Mouse (Mus musculus): ENCODE data around the gene Nav3.

Nav3 gene

DNA sequence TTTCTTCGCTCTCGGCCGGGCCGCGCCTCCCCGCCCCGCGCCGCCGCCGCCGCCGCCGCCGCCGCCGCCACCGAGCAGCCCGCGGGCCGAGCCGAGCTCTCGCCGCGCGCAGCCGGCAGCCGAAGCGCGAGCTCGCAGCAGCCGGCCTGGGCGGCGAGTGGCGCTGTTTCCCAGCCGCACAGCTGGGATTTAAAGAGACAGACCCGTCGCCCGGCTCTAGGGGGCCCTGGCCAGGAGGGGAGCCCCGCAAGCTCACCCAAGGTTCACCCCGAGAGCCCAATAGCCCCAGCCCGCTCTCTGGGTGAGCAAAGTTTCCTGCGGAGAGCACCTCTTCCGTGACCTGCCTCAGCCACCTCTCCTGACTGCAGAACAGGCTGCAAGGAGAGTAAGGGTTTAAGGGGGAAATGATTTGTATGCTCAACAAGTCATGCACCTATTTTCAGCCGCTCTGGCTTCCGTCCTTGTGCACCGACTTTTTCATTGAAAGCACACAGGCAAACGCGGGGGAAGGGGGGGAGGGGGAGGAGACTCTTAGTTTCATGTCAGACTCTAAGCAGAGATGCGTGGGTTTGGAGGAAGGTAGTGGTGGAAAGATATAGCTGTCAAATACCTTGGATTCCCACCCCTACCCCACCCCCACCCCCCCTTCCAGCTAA is at the start of gene Nav3:
Gene Nav3 (minus strand): TSS at position 367 of the 656 bp plus-strand sequence.
- in situ Hi-C loops (cut with MboI, MseI), result no loop called here

- in situ Hi-C loops (cut with MboI, MseI), result no loop called here
These were observed 29.3 kb upstream of the Nav3 start for GRCm38 (mm10) chr10:110485306-110485705.

DNA sequence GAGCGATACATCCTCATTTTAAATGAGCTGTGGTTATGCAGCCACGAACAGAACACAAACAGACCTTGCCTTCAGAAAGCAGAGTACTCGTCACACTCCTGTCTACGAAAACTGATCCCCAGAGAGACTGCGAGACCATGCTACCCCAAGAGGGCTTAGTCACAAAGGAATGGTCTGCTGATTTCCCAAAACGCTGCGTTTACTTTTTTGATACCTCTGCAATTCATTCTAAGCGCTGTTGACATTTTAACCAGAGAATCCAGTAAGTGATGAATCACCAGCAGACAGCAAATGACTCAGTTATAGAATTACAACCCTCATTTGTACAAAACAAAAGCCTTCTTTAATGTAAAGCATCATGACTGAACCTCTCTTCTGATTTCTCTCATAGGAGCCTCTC is 28.8 kb upstream of the Nav3 start:
- in situ Hi-C loops (cut with MboI, MseI), result no loop called here

DNA sequence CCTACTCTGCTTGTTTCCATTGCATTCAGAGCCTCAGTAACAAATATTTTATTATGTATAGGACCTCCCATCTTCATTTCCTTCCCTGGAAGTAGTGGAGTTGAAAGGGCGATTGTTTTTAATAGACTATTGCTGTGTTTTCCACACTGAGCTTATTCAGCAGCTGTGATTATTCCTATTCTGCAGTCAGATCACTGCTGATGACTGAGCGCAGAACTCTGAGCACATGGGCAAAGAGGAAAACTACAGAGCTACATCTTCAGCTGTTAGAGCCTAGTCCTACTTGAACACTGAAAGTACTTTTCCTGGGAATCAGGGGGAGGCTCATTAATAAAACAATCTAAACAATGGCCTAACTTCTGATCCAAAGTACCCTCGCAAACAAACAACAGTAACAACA is 23.2 kb upstream of the Nav3 start:
- in situ Hi-C loops (cut with MboI, MseI), result no loop called here

DNA sequence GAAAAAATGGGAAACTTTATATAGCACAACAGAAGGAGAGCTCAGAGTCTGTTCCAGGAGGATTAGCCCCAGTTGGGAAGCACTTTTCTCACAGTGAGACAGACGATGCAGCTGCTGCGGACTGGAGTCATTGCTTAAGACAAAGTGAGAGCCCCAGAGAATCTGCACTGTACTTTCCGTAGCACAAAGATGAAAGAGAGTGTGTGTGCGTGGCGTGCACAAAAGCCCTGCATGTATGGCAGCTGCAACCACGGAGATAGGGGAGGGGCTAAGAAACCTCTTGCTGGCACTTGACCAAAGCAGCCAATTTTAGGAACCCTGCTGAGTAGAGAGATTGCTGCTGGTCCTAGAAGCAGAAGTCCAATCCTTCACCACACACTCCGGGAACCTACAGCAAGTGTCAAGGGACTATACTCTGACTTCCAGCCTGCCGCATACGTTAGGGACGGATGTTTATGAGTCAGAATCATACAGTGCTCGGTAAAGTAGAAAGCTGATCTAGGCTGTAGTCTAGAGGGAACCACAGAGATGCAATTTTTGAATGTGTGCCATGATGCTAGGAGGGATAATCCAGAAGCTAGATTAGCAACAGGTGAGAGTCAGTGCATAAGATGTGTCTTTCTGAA is 21.8 kb upstream of the Nav3 start:
- in situ Hi-C loops (cut with MboI, MseI), result no loop called here

- in situ Hi-C loops (cut with MboI, MseI), result no loop called here
These were observed 18.1 kb upstream of the Nav3 start for GRCm38 (mm10) chr10:110474107-110474506.

DNA sequence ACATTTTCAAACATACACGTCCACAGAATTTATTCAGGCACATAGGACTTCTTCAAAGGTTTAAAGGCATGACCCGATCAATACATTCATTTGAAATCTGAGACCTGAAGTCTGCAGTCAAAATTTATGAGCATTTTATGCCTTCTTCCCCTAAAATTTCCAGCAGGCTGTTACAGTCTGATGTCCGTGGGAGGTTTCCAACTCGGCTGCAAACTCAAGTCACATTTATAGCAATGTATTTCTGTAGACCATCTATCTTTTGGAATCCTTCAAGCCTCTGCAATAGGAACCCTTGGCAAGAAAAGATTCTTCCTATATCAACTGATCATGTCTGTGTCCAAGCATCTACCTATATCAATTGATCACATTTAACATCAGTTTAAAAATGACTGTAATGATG is 13.4 kb upstream of the Nav3 start:
- in situ Hi-C loops (cut with MboI, MseI), result loop anchor here (10.0 kb wide), 1 partner anchor 1795 kb away; no protein-coding TSS in a partner anchor

- in situ Hi-C loops (cut with MboI, MseI), result no loop called here
These were observed 754 bp downstream of the Nav3 start for GRCm38 (mm10) chr10:110455063-110455837.

DNA sequence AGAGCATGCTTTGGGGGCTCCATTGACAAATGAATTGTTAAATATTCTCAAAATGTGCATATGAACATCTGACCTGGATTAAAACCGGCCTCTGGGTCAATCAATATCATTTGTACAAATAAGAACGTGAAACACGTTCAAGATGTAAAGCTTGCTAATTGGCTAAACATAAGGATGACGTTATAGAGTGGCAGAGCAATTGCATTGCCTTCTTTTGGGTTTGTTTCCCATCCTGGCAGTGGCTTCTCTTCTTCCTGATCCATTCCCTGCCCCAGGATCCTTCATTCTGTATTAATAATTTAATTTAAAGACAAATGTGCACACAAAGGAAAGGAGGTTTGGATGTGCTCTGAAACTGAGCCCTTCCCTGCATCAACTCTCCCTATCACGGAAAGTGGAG is 2.4 kb downstream of the Nav3 start:
- in situ Hi-C loops (cut with MboI, MseI), result no loop called here

DNA sequence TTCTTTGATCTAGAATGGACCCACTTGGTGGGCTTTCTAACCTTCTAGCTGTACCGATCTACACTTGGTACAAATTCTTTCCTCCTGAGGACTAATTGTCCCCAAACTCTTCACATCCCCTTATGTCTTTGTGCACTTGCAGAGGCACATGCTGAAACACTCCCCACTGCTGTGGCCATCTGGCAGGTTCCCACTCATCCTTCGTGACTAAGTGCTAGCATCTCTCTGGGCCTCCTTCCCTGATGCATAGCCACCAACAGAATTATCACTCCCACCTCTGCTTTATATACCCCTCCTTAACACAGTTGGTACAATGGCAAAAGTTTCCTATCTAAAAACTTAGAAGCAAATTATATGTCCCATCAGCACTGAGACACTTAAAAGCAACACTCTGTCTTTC is 15.6 kb downstream of the Nav3 start:
- in situ Hi-C loops (cut with MboI, MseI), result loop anchor here (10.0 kb wide), 1 partner anchor 56 kb away; no protein-coding TSS in a partner anchor

GRCm38 (mm10) chr10:110431078-110431477 is 24.9 kb downstream of the Nav3 start:
- in situ Hi-C loops (cut with MboI, MseI), result no loop called here

DNA sequence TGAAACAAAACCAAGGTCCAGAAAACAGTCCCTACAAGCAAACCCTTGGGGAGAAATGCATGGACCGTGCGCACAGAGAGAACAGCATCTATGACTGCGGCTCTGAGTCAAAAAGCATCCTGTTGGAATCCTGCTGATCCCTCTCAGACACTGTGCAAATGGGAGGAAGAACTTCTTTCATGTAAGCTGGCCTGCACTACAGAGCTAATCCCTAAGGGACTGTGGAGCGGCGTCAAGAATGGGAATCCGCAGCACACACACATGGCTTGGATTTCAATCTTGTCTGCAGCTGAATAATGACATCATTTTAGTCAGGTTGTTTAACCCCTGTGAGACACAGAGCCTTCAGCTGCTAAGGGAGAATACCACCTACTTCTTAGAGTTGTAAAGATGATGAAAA is 26.4 kb downstream of the Nav3 start:
- in situ Hi-C loops (cut with MboI, MseI), result no loop called here

GRCm38 (mm10) chr10:110429052-110429451 is 27.0 kb downstream of the Nav3 start:
- in situ Hi-C loops (cut with MboI, MseI), result no loop called here

DNA sequence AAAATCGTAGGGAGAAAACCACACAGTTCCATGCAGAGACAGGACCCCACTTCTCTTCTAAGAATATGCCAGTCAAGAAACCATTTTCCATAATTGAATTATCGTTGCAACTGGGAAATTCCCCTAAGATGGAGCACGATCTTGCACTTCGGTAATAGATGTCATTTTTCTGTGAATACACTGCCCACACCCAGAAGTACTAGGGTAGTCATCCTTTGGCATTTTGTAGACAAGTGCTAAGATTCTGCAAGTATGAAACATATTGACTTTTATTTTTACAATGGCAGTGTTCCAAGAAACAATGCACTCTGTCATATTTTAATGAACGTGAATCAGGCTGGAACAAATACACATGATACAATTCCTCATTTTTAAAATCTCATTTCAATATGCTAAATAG is 34.5 kb downstream of the Nav3 start:
- in situ Hi-C loops (cut with MboI, MseI), result no loop called here

GRCm38 (mm10) chr10:110417003-110417402 is 39.0 kb downstream of the Nav3 start:
- in situ Hi-C loops (cut with MboI, MseI), result no loop called here

DNA sequence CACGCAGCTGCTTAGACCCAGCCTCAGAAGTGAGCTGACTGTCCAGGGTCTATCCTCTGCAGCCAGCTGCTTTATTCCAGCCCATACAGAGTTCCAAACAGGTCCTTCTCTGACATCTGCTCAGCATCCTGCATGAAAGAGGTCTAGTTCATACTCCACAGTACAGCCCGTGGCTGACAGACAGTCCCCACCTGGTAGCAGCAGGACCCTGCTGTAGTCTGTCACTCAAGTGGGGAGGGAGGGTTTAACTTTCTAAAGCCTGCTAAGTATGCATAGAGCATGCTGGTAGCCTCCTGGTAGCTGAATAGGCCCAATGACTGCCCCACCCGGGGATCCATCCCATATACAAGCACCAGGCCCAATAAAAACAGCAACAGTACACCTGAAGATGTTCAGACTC is 40.4 kb downstream of the Nav3 start:
- in situ Hi-C loops (cut with MboI, MseI), result no loop called here

DNA sequence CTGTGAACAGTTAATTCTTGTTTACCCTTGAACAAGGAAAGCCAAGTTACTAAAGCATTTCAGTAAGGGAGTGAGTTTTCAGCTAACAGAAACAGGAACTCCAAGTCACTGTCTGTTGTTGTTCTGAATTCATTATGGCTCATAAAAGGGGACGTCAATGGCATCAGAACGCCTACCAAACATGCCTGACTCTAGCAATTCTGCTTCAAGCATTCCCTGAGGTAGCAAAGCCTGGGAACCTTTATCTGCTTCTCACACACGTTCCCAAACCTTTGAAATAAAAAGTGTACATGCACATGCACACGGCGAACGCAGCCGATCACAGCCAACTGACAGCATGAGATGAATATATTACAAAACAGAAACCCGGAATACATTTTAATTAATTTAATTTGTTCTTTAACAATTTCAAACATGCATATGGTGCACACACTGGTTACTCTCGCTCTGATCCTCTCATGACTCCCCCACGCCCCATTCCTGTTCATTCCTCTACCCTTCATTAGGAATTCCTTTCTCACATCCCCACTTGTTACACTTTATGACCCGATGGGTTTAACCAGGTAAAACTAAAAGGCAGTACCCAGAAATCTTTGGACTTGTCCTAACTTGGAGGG is 42.6 kb downstream of the Nav3 start:
- in situ Hi-C loops (cut with MboI, MseI), result no loop called here

GRCm38 (mm10) chr10:110402950-110403349 is 53.1 kb downstream of the Nav3 start:
- in situ Hi-C loops (cut with MboI, MseI), result no loop called here

DNA sequence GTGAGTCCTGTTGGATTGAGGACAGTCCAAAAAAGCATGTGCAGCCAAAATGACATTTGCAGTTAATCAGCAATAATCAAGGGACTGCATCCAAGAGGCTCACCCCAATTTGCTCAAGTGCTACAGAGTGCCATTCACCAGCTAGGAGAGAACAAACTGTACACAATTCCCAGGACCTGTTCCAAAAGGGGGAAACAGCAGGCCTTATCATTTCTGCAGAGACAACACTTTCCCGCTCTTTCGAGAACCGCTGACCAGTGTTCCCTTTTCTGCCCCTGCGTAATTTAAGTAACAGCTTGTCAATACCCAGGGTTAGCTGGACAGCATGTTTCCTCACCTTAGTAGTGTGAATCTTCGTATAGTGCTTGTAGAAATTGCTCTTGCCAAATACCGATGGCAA is 55.4 kb downstream of the Nav3 start:
- in situ Hi-C loops (cut with MboI, MseI), result no loop called here

DNA sequence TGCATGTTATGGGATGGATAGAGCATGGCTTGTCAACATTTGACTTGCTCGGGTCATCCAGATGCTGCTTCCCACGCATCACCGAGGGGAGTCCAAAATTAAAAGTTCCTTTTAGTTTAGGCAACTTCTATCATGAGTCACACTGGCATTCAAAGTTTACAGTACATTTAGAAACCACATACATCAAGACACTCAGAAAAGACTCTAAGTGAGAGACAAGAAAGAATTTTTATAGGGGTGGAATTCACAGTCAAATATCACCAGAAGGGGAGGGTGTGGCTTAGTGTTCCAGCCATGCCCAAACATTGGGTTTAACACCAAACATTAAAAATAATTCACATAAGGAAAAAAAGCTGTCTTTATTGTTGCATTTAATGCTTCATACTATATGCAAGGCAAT is 57.4 kb downstream of the Nav3 start:
- in situ Hi-C loops (cut with MboI, MseI), result no loop called here

DNA sequence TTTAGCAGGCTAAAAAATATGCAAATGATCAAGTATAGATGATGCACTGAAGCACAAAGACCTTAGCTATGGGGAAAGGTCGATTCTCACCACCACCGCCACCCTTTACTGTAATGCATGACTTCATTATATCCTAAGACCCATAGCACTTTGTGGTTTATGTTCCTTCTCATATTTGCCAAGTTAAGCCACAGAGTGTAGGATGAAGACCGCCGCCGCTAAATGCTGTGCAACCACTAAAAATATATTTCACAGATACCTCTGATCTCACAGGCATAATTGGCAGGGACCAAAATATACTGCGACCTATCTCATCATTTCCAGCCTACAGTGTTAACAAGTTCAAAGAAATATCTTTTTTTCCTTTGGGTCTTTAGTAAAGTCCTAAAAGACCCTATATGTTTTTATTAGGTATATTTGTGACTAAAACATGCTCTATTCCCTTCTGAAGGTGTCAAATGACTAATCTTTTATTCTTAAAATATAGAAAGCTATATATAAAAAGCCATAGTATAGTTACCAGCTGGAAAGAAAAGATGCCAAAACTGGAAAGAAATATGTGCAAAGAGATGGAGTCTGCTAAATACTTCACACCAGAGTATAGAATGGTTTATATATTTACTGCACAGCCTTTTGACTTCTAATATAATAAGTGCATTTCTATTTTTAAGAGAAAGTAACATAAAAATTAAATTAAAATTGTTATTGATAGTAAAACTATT is 69.4 kb downstream of the Nav3 start:
- in situ Hi-C loops (cut with MboI, MseI), result loop anchor here (10.0 kb wide), 1 partner anchor 58 kb away; no protein-coding TSS in a partner anchor
